7 mouse cellular contexts compared by ENCODE assay signal in genomic region chr19:32356166-32356565, GRCm38 (mm10). TPM values are rescaled to one million over a fixed set of nuclear protein-coding genes. Genes with fewer than 3 reads are reported as not detected.
A peak's percentile ranks its signal among the peaks of the same experiment; 100 is the strongest.
DNase-seq lines count a peak whose midpoint lies in the region; ATAC-seq and TF ChIP-seq lines count a peak whose summit lies in the region.

No protein-coding gene starts in this region.

- H3K9ac ChIP-seq in hindbrain, embryonic 13.5 days: no peak overlapping the region
- H3K9ac ChIP-seq in intestine, postnatal 0 days (ENCODE audit: low read depth, low read length): no peak overlapping the region

- H3K4me2 ChIP-seq in hindbrain, embryonic 13.5 days: no peak overlapping the region
- H3K4me2 ChIP-seq in intestine, postnatal 0 days (replicated peaks; ENCODE audit: low read depth): no peak overlapping the region

- peak; percentile 23; the same call in 1 of the 2 replicates for ATAC-seq in hindbrain, embryonic 13.5 days (ENCODE audit: low FRiP score)
- no peak for ATAC-seq in intestine, postnatal 0 days

- DNase-seq in hindbrain, embryonic 10.5 days (ENCODE audit: low spot score): no peak
- peak; percentile 51 for DNase-seq in cerebellum, adult 11 months
- peak; percentile 66 to 75 for DNase-seq in cerebellum, postnatal 10 days
- DNase-seq in lung, postnatal 36 days: peak; percentile 55
- no peak for DNase-seq in left cerebral cortex, adult 8-10 months (ENCODE audit: low spot score in 2 of 2)

- no peaks in the 10 kb centered on the region for H3K9me3 ChIP-seq in hindbrain, embryonic 13.5 days
- no peaks in the 10 kb centered on the region for H3K9me3 ChIP-seq in hindbrain, embryonic 10.5 days
- H3K9me3 ChIP-seq in intestine, postnatal 0 days (ENCODE audit: control insufficient read depth): no peaks in the 10 kb centered on the region

- peaks cover 13% of the 10 kb centered on the region; the same call in 1 of the 2 replicates for H3K4me1 ChIP-seq in hindbrain, embryonic 13.5 days (replicated peaks)
- H3K4me1 ChIP-seq in hindbrain, embryonic 10.5 days (replicated peaks): 0 out of 2 replicates have a peak, but pooled peaks cover 4% of the 10 kb centered on the region
- H3K4me1 ChIP-seq in intestine, postnatal 0 days (replicated peaks; ENCODE audit: control insufficient read depth, insufficient read depth, low read length): peaks cover 3% of the 10 kb centered on the region; the same call in 1 of the 2 replicates

- peak overlapping the region; percentile 25 for H3K27ac ChIP-seq in hindbrain, embryonic 13.5 days
- H3K27ac ChIP-seq in hindbrain, embryonic 10.5 days: no peak overlapping the region
- no peak overlapping the region for H3K27ac ChIP-seq in intestine, postnatal 0 days (ENCODE audit: low read depth, low read length)

- H3K36me3 ChIP-seq in hindbrain, embryonic 13.5 days: no peaks in the 10 kb centered on the region
- no peaks in the 10 kb centered on the region for H3K36me3 ChIP-seq in hindbrain, embryonic 10.5 days
- H3K36me3 ChIP-seq in intestine, postnatal 0 days (ENCODE audit: control insufficient read depth, insufficient read depth): no peaks in the 10 kb centered on the region

- H3K4me3 ChIP-seq in hindbrain, embryonic 13.5 days: no peak overlapping the region
- no peak overlapping the region for H3K4me3 ChIP-seq in hindbrain, embryonic 10.5 days
- no peak overlapping the region for H3K4me3 ChIP-seq in intestine, postnatal 0 days (ENCODE audit: low read depth, low read length)

- no peaks in the 10 kb centered on the region for H3K27me3 ChIP-seq in hindbrain, embryonic 13.5 days
- no peaks in the 10 kb centered on the region for H3K27me3 ChIP-seq in hindbrain, embryonic 10.5 days (ENCODE audit: insufficient read depth, poor library complexity, severe bottlenecking)
- H3K27me3 ChIP-seq in intestine, postnatal 0 days (replicated peaks; ENCODE audit: control insufficient read depth, insufficient read depth, low read length): no peaks in the 10 kb centered on the region

- WGBS in hindbrain, embryonic 13.5 days: 55% methylated on average over 4 of the region's 4 CpGs
- 79% methylated on average over 4 of the region's 4 CpGs for WGBS in hindbrain, embryonic 10.5 days
- WGBS in intestine, postnatal 0 days: 67% methylated on average over 4 of the region's 4 CpGs

- no peak for TF ChIP-seq CTCF in intestine, postnatal 0 days (IDR thresholded peaks at IDR 0.05; ENCODE audit: low read depth)

RNA-seq across cellular contexts. Expression of gene Sgms1, which starts 33.3 kb away (rescaled TPM):
- 17.7 and 19.1 TPM in 2 replicates for polyA plus RNA-seq in hindbrain, embryonic 13.5 days (2015; fragmentation: Nextera tagmentation; extraction: Ambion mirVana)
- polyA plus RNA-seq in hindbrain, embryonic 10.5 days (2016; fragmentation: Nextera tagmentation; extraction: Ambion mirVana): 13.9 and 14.4 TPM in 2 replicates
- polyA plus RNA-seq in intestine, postnatal 0 days (2015; fragmentation: Nextera tagmentation; extraction: Ambion mirVana): 18.6 and 23.6 TPM in 2 replicates
- 10 to 100 TPM; 47.5 to 60.8 (median 52.4) TPM for total RNA-seq in left cerebral cortex, adult 8-10 months (2022)

Comparison
In these comparisons a context has a peak if more than half of its experiments do, and no peak if none do; other contexts are left out.
1. DNase-seq: peak in cerebellum, adult 11 months (single experiment), cerebellum, postnatal 10 days (2 of 2) and lung, postnatal 36 days (single experiment); none in hindbrain, embryonic 10.5 days (single experiment) and left cerebral cortex, adult 8-10 months (0 of 2).